Mouse (Mus musculus) liver, adult 2 months (tissue): ENCODE results near the gene Zcchc8.

ENCODE experiments used
- CTCF ChIP-seq: fragments of 200-500 bp; IDR thresholded peaks from 2 replicates; pipeline ENCODE4 v1.5.1; 2011; ENCODE audit warnings: low read depth, low read length, control low read depth
- POLR2A ChIP-seq: fragments of 200-500 bp; IDR thresholded peaks from 2 replicates; pipeline ENCODE4 v1.6.1; 2011; ENCODE audit warnings: low read length, control low read depth; ENCODE audit not compliant: insufficient read depth; ENCODE audit errors: extremely low read depth

DNA sequence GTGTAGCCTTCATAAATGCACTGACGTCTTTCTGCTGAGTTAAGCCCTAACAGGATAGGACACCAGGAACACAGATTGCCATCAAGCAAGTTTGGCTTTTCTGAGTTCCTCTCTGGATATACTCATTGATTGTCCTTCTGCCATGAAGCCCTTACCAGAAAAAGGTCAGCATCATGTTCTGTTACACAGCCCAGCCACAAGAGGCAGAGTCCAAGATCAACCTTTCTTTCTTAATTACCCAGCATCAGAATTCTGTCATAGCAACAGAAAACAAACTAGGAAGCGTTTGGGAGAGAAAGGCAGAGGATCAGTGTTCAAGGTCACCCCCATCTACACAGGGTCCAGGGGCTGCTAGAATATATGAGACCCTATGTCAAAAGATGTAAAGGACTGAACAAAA lies 70.1 kb downstream of the Zcchc8 start:
- TF ChIP-seq CTCF (no peak), POLR2A (no peak)
